Mouse (Mus musculus): ENCODE results near the gene Fbxw10.

Fbxw10 gene

GRCm38 (mm10) chr11:62846961-62847654 is at the start of gene Fbxw10:
Fbxw10 (plus strand) TSS chr11:62847069.
- peak; percentile 27 for DNase-seq (ENCODE audit: low spot score)

GRCm38 (mm10) chr11:62804119-62804518 is 42.8 kb upstream of the Fbxw10 start:
- no peak for DNase-seq (ENCODE audit: low spot score)

- no peak for DNase-seq (ENCODE audit: low spot score)
These were observed 38.9 kb upstream of the Fbxw10 start for GRCm38 (mm10) chr11:62807965-62808364.

- no peak for DNase-seq (ENCODE audit: low spot score)
These were observed 37.7 kb upstream of the Fbxw10 start for GRCm38 (mm10) chr11:62809201-62809600.

GRCm38 (mm10) chr11:62812268-62812667 is 34.6 kb upstream of the Fbxw10 start:
- DNase-seq (ENCODE audit: low spot score): no peak

GRCm38 (mm10) chr11:62813497-62813896 is 33.4 kb upstream of the Fbxw10 start:
- DNase-seq (ENCODE audit: low spot score): no peak

GRCm38 (mm10) chr11:62813970-62814624 is 32.8 kb upstream of the Fbxw10 start:
- no peak for DNase-seq (ENCODE audit: low spot score)

GRCm38 (mm10) chr11:62814625-62815024 is 32.2 kb upstream of the Fbxw10 start:
- no peak for DNase-seq (ENCODE audit: low spot score)

- no peak for DNase-seq (ENCODE audit: low spot score)
These were observed 31.4 kb upstream of the Fbxw10 start for GRCm38 (mm10) chr11:62815438-62815837.

GRCm38 (mm10) chr11:62816591-62816990 is 30.3 kb upstream of the Fbxw10 start:
- DNase-seq (ENCODE audit: low spot score): no peak

- DNase-seq (ENCODE audit: low spot score): no peak
These were observed 27.7 kb upstream of the Fbxw10 start for GRCm38 (mm10) chr11:62819059-62819686.

GRCm38 (mm10) chr11:62820059-62820541 is 26.8 kb upstream of the Fbxw10 start, which contains the start of gene Trim16:
Trim16 (plus strand) TSS chr11:62820231.
- peak; percentile 6 for DNase-seq (ENCODE audit: low spot score)

GRCm38 (mm10) chr11:62820661-62821437 is 26.0 kb upstream of the Fbxw10 start:
- DNase-seq (ENCODE audit: low spot score): no peak

GRCm38 (mm10) chr11:62821893-62822292 is 25.0 kb upstream of the Fbxw10 start:
- no peak for DNase-seq (ENCODE audit: low spot score)

- DNase-seq (ENCODE audit: low spot score): no peak
These were observed 22.7 kb upstream of the Fbxw10 start for GRCm38 (mm10) chr11:62824211-62824610.

GRCm38 (mm10) chr11:62825222-62826105 is 21.4 kb upstream of the Fbxw10 start:
- no peak for DNase-seq (ENCODE audit: low spot score)

GRCm38 (mm10) chr11:62826106-62826733 is 20.6 kb upstream of the Fbxw10 start:
- DNase-seq (ENCODE audit: low spot score): no peak

GRCm38 (mm10) chr11:62827135-62827534 is 19.7 kb upstream of the Fbxw10 start:
- DNase-seq (ENCODE audit: low spot score): no peak

- DNase-seq (ENCODE audit: low spot score): no peak
These were observed 19.0 kb upstream of the Fbxw10 start for GRCm38 (mm10) chr11:62827911-62828310.

GRCm38 (mm10) chr11:62830387-62830786 is 16.5 kb upstream of the Fbxw10 start:
- no peak for DNase-seq (ENCODE audit: low spot score)

GRCm38 (mm10) chr11:62831906-62832305 is 15.0 kb upstream of the Fbxw10 start:
- DNase-seq (ENCODE audit: low spot score): no peak

All from left cerebral cortex, adult 11 months (tissue).